Mouse (Mus musculus) G1E-ER4 (cell line): ENCODE measurements around the gene Kcnrg. TPM values are rescaled to one million over a fixed set of nuclear protein-coding genes. Genes with fewer than 3 reads are reported as not detected.
A peak's percentile ranks its signal among the peaks of the same experiment; 100 is the strongest.

Source experiments
- GATA1 ChIP-seq: IDR thresholded peaks from one replicate; pipeline ENCODE4 v1.8.0; 2012; ENCODE audit warnings: low read length, inconsistent platforms
- polyA plus RNA-seq: library from polyadenylated mRNA; stranded (reverse); fragments of >175 nt; gene quantifications from 2 replicates; pipeline ENCODE4 v1.2.3, GENCODE M21; 2012

Gene Kcnrg
- polyA plus RNA-seq, 1 experiment: not detected

- no peak for TF ChIP-seq GATA1
These were observed 13.1 kb downstream of the Kcnrg start for GRCm38 (mm10) chr14:61620371-61620770.

GRCm38 (mm10) chr14:61635969-61636368 lies 28.7 kb downstream of the Kcnrg start:
- TF ChIP-seq GATA1: no peak

GRCm38 (mm10) chr14:61642668-61643067 lies 35.4 kb downstream of the Kcnrg start:
- no peak for TF ChIP-seq GATA1

GRCm38 (mm10) chr14:61645547-61645946 lies 38.3 kb downstream of the Kcnrg start:
- TF ChIP-seq GATA1: no peak

- TF ChIP-seq GATA1: no peak
These were observed 40.1 kb downstream of the Kcnrg start for GRCm38 (mm10) chr14:61647182-61647880.

- TF ChIP-seq GATA1: no peak
These were observed 40.8 kb downstream of the Kcnrg start for GRCm38 (mm10) chr14:61647881-61648684.

- no peak for TF ChIP-seq GATA1
These were observed 41.6 kb downstream of the Kcnrg start for GRCm38 (mm10) chr14:61648685-61649504.

GRCm38 (mm10) chr14:61650291-61650960 lies 43.2 kb downstream of the Kcnrg start:
- TF ChIP-seq GATA1: no peak

- TF ChIP-seq GATA1: peak; percentile 29
These were observed 49.2 kb downstream of the Kcnrg start for GRCm38 (mm10) chr14:61656469-61656868.

GRCm38 (mm10) chr14:61661496-61661895 lies 54.2 kb downstream of the Kcnrg start:
- TF ChIP-seq GATA1: no peak

- TF ChIP-seq GATA1: no peak
These were observed 55.0 kb downstream of the Kcnrg start for GRCm38 (mm10) chr14:61662307-61662706.

Other genes starting within 250 kb of the Kcnrg start
- gene Ebpl, start 247.0 kb upstream of the Kcnrg start, polyA plus RNA-seq: 0.37 and 0.66 TPM in 2 replicates
- 10.1 and 13.5 TPM in 2 replicates for gene Kpna3, start 167.6 kb upstream of the Kcnrg start, polyA plus RNA-seq
- gene Spryd7, start 50.6 kb upstream of the Kcnrg start, polyA plus RNA-seq: 4.4 and 5.8 TPM in 2 replicates
- gene Trim13, start 9.2 kb upstream of the Kcnrg start, polyA plus RNA-seq: 0.06 and 0.19 TPM in 2 replicates